Mouse (Mus musculus) erythroblast, adult 5-6 weeks (primary cell): Measurements from ENCODE around the gene Hs2st1. TPM values are rescaled to one million over a fixed set of nuclear protein-coding genes. Genes with fewer than 3 reads are reported as not detected.
A peak's percentile ranks its signal among the peaks of the same experiment; 100 is the strongest.
"Not testable (repeated sequence)": the region's sequence is repeated elsewhere in the genome, so short reads cannot be mapped to it uniquely, and the experiment has no call there.

Experiments used
- ATAC-seq: replicated peaks from 2 replicates; pipeline ENCODE4 v1.8.0; 2016; ENCODE audit warnings: moderate number of reproducible peaks, mild to moderate bottlenecking, moderate TSS enrichment, inconsistent platforms; ENCODE audit not compliant: poor library complexity, low FRiP score, severe bottlenecking
- total RNA-seq, 2 experiments: library from RNA; stranded (forward) in 1 of 2; stranded (reverse) in 1 of 2; fragments of 150-400 nt in 1 of 2; fragments of 200-764, 138-1000 nt in 1 of 2; gene quantifications; 2 replicates each; pipeline versions ENCODE4 v1.2.3 to v1.2.4; 2015 to 2017; ENCODE audit warnings: low replicate concordance in 2 of 2

Gene Hs2st1
- 2.9 and 3.5 TPM in 2 replicates for total RNA-seq (2015; ENCODE audit: low replicate concordance)
- 0.85 and 4.9 TPM in 2 replicates for total RNA-seq (2017; ENCODE audit: low replicate concordance)

- ATAC-seq, result peak; percentile 95
These were observed at the start of gene Hs2st1, which contains the start of gene Selenof for GRCm38 (mm10) chr3:144570047-144570815. TSS of gene Hs2st1 (minus strand) at chr3:144570181. TSS of gene Selenof (plus strand) at chr3:144570304.

- ATAC-seq, result no peak
These were observed 47.7 kb upstream of the Hs2st1 start for GRCm38 (mm10) chr3:144617633-144618180.

- ATAC-seq, result peak; percentile 98
These were observed 46.9 kb upstream of the Hs2st1 start for GRCm38 (mm10) chr3:144616654-144617425.

- ATAC-seq, result no peak
These were observed 45.5 kb upstream of the Hs2st1 start for GRCm38 (mm10) chr3:144615459-144615858.

DNA sequence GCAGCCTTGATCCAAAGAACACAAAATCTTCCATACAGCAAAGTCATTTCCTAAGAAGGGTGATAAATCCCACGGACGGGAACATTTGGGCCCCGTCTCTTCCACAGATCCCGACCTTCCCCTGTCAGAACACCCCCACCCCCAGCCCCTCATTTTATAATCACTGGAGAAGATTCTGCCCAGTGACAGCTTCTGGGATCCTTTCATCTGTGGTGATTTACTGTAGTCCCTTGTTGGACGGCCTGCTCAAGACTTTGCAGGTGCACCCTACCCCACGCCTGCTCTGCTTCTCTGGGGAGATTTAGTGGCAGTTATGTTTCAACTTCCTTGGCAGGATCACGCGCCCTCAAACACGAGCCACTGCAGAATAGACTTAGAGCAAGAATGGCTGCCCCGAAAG is 44.7 kb upstream of the Hs2st1 start:
- no peak for ATAC-seq

DNA sequence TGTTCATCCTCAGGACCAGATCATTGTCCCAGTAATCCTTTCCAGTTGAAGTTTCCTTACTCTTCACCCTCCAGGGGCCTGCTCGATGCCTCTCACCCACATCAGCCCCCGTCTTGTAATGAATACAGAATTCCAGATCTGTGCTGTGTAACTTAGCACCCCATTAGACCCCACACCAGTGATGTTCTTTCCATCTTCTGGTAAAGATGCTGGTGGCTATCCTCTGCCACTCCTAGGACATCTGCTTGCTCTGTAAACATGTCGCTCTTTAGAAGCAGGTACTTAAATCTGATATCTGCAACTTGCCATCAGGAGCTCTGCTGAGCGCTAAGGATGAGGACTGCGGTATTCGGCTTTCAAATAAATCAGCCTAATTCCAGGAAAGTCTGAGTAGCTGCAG is 44.3 kb upstream of the Hs2st1 start:
- no peak for ATAC-seq

DNA sequence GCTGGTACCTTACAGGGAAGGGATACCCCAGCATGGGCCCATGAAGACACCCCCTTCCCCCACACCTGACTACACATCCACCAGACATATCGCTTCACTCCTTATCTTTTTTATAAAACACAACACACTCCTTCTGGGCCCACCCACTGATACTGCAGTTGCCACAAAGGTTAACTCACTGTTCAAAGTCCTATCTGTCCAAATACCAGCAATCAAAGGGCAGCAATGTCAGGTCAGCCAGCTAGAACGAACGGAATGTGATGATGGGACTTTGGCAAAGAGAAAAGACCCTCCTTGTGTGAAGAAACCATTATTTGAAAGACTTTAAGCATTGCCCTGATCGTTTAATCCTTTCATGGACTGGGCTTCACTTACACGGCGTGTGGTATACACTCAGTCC is 42.4 kb upstream of the Hs2st1 start:
- no peak for ATAC-seq

DNA sequence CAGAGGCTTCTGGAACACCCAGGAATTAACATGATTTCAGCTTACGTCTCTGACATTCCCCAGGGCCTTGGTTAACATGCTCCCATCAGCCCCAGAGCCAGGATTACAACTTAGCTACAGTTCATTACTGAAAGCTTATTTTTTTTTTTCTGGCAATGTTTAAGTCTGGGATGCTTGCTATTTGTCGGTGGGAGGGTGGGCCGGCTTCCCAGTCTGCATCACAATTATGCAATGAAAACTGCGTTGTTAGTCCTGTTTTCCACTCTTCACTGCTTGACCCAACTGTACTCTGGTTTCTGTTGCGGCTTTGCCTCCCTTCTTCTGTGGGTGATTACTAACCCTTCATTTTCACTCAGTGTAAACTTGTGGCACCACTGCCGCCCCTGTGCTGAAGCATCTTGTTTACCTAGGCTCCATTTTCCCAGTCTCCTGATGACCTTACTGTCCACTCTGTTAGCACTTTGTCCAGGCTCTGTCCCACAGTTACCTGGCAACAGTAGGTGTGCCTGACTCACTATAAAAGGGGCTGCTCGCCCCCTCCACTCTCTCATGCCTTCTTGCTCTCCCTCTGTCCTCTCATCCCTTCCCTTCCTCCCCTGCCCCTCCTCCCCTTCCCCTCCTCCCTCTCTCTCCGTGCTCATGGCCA is 41.8 kb upstream of the Hs2st1 start:
- no peak for ATAC-seq

DNA sequence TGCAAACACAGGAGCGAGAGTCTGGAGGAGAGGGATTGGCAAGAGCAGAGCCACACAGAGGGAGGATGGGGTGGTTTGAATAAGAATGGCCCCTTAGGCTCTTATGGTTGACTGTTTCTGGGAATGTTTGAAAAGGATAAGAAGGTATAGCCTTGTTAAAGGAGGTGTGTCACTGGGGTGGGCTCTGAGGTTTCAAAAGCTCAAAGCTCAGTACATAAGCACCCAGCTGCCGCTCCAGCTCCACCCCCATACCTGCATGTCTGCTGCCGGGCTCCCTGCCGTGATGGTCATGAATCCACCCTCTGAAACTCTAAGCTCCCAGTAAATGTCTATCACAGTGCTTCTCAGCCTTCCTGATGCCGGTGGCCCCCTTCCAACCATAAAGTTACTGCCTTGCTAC is 40.8 kb upstream of the Hs2st1 start:
- no peak for ATAC-seq

GRCm38 (mm10) chr3:144608090-144608489 is 38.1 kb upstream of the Hs2st1 start:
- no peak for ATAC-seq

GRCm38 (mm10) chr3:144606449-144606848 is 36.5 kb upstream of the Hs2st1 start:
- peak; percentile 60 for ATAC-seq

DNA sequence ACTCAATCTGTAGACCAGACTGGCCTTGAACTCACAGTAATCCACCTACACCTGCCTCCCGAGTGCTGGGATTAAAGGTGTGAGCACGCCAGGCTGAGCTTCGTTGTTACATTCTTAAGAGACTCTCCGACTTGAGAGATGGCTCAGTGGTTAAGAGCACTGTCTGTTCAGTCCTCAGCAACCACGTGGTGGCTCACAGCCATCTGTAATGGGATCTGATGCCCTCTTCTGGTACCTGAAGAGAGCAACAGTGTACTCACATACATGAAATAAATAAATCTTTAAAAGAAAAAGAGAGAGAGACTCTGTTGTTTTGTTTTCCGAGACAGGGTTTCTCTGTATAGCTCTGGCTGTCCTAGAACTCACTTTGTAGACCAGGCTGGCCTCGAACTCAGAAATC is 35.8 kb upstream of the Hs2st1 start:
- not testable (repeated sequence) for ATAC-seq

- ATAC-seq, result no peak
These were observed 34.2 kb upstream of the Hs2st1 start for GRCm38 (mm10) chr3:144604205-144604604.

DNA sequence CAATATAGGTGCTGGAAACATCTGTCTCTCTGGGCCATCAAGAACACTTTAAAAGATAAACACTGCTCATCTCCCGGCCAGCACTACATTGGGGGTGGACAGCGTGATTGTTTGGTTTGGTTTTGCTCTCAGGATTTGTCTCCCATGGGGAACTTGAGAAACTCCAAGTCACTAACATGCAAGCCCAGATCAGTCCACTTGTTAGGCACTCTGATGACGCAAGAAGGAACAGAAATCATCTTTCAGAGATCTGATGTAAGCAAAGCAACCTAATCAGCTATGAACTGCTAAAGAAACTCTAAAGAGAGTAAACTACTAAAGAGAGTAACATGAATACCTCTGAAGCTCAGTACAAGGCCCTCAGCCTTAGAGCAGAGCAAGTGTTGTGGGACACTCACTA is 33.6 kb upstream of the Hs2st1 start:
- ATAC-seq, result no peak

DNA sequence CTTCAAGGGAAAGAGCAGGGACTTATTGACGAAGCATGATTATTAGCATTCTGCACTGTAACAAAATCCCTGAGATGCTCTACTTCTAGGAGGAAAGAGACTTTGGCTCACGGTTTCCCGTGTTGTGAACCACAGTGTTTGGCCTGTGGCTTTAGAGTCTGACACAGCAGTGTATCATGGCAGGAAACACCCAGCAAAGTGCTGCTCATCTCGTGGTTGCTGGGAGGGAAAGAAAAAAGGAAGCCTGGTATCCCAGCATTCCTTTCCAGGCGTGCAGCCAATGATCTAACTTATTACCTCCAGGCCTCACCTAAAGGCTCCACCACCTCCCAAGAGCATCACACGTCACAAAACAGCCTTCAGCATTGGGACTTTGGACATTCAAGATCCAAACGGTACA is 32.8 kb upstream of the Hs2st1 start:
- no peak for ATAC-seq

DNA sequence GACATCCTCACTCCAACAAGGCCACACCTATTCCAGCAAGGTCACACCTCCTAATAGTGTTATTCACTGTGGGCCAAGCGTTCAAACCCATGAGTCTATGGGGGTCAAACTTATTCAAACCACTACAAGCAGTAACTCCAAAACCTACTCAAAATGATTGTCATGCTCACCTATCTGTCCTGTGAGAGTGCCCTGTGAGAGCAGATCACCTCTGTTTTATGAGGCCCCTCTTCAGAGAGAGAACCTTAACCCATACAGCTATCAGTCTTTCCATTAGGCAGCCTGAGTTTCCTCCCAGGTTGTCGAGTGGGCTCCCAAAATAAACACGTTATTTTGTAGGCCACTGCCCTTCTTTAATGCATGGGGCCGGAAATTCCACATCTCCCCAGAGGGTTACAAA is 32.4 kb upstream of the Hs2st1 start:
- ATAC-seq, result no peak

DNA sequence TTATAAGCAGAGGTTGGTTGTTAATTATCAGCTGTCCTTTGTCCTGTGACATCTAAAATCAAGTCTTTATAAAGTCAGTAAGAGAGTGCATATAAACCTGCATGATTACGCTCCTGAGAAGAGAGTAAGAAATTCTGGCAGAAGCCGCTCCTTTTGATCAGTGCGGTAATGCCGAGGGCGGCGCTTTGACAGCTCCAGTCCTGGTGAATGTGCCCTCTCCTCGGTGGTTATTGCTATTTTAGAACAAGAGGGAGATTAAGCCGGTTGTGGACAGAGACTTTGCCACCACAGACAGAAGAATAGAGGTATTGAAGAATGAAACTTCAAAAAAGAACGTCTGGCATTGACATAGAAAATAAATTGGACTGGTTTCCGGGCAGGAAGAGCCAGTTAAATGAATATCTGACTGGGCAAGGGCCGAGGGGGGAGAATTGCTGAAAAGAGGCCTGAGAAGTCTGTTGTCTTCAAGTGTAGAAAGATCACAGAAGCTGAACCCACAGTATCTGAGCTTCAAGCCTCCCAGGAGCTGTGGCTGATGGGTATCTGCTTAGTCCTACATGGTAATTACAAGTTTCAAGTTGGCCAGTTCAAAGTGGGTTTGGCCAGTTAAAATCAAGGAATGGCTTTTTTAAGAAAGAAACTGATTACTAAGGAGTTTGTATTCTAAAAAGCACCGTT is 27.9 kb upstream of the Hs2st1 start:
- no peak for ATAC-seq

- no peak for ATAC-seq
These were observed 27.1 kb upstream of the Hs2st1 start for GRCm38 (mm10) chr3:144597121-144597520.

DNA sequence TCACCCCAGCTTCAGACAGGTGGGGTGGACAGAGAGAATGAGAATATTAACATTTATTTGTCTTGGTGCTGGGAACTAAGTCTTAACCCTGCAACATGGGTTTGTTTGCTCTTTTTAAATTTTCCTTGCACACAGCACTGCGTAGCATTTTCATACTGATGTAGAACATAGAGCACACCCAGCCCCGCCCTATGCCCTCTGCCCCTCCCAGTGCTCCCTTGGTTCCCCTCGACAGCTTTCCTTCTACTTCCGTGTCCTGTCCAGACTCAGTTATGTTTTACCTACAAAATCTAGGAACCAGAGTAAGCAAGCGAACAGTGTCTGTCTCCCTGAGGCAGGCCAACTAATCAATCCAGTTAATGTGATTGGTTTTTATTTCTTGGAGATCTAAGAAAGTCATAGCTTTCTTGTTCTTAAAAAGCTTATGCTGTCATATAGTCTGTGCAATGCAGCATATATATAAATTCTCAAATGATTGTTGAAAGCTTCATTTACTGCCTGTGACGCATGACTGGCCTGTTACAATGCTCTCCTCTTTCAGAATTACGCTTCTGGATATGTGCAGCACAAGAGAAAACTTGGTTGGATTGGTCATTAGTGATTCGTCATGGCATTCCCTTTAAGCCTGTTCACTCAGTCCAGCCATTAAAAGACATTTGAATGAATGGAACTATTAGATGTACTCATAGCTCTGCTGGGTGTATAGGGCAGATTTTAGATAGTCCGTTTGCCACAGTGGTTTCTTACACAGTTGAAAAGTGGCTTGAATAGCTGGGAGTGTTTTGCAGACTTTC is 23.2 kb upstream of the Hs2st1 start:
- ATAC-seq, result peak; percentile 64; the same call in 1 of the 2 replicates
